Mouse (Mus musculus) E14TG2a.4 (cell line): ENCODE data around the gene Anxa3.

Experiments used
- CTCF ChIP-seq: conservative IDR thresholded peaks from 2 replicates; pipeline ENCODE4 v1.5.1; 2014; ENCODE audit warnings: low read length
- NANOG ChIP-seq: IDR thresholded peaks from 2 replicates; pipeline ENCODE4 v1.6.1; 2014; ENCODE audit warnings: borderline replicate concordance, low read length, mixed read lengths
- POU5F1 ChIP-seq: IDR thresholded peaks from 2 replicates; pipeline ENCODE4 v1.6.1; 2014; ENCODE audit warnings: low read length, borderline replicate concordance

GRCm38 (mm10) chr5:96890367-96890766 is 97.2 kb downstream of the Anxa3 start:
- no peak for TF ChIP-seq CTCF
- TF ChIP-seq NANOG = no peak
- no peak for TF ChIP-seq POU5F1
